Mouse (Mus musculus): ENCODE results near the gene Cables2.

Gene Cables2

GRCm38 (mm10) chr2:180273394-180274244, at the start of gene Cables2:
TSS of gene Cables2 (minus strand) at chr2:180273496.
- DNase-seq (ENCODE audit: low read depth, low spot score): peak; percentile 96

- DNase-seq (ENCODE audit: low read depth, low spot score): no peak
Observed at GRCm38 (mm10) chr2:180322674-180323355, 49.5 kb upstream of the Cables2 start.

- DNase-seq (ENCODE audit: low read depth, low spot score): no peak
Observed at GRCm38 (mm10) chr2:180320216-180320615, 46.9 kb upstream of the Cables2 start.

- no peak for DNase-seq (ENCODE audit: low read depth, low spot score)
Observed at GRCm38 (mm10) chr2:180317591-180317990, 44.3 kb upstream of the Cables2 start.

- DNase-seq (ENCODE audit: low read depth, low spot score): no peak
Observed at GRCm38 (mm10) chr2:180314292-180314691, 41.0 kb upstream of the Cables2 start.

GRCm38 (mm10) chr2:180311147-180311546, 37.9 kb upstream of the Cables2 start:
- no peak for DNase-seq (ENCODE audit: low read depth, low spot score)

- DNase-seq (ENCODE audit: low read depth, low spot score): no peak
Observed at GRCm38 (mm10) chr2:180307680-180308079, 34.4 kb upstream of the Cables2 start.

- DNase-seq (ENCODE audit: low read depth, low spot score): no peak
Observed at GRCm38 (mm10) chr2:180306423-180307168, 33.3 kb upstream of the Cables2 start.

GRCm38 (mm10) chr2:180306009-180306408, 32.7 kb upstream of the Cables2 start:
- DNase-seq (ENCODE audit: low read depth, low spot score): no peak

GRCm38 (mm10) chr2:180305490-180305889, 32.2 kb upstream of the Cables2 start:
- DNase-seq (ENCODE audit: low read depth, low spot score): no peak

GRCm38 (mm10) chr2:180304554-180304953, 31.3 kb upstream of the Cables2 start:
- DNase-seq (ENCODE audit: low read depth, low spot score): no peak

GRCm38 (mm10) chr2:180303468-180303867, 30.2 kb upstream of the Cables2 start:
- DNase-seq (ENCODE audit: low read depth, low spot score): no peak

GRCm38 (mm10) chr2:180302201-180302600, 28.9 kb upstream of the Cables2 start:
- no peak for DNase-seq (ENCODE audit: low read depth, low spot score)

- no peak for DNase-seq (ENCODE audit: low read depth, low spot score)
Observed at GRCm38 (mm10) chr2:180300771-180301170, 27.5 kb upstream of the Cables2 start.

GRCm38 (mm10) chr2:180300252-180300651, 27.0 kb upstream of the Cables2 start:
- no peak for DNase-seq (ENCODE audit: low read depth, low spot score)

GRCm38 (mm10) chr2:180292906-180293305, 19.6 kb upstream of the Cables2 start:
- no peak for DNase-seq (ENCODE audit: low read depth, low spot score)

GRCm38 (mm10) chr2:180292026-180292425, 18.7 kb upstream of the Cables2 start:
- DNase-seq (ENCODE audit: low read depth, low spot score): no peak

- DNase-seq (ENCODE audit: low read depth, low spot score): no peak
Observed at GRCm38 (mm10) chr2:180291566-180291965, 18.3 kb upstream of the Cables2 start.

- no peak for DNase-seq (ENCODE audit: low read depth, low spot score)
Observed at GRCm38 (mm10) chr2:180290503-180290902, 17.2 kb upstream of the Cables2 start.

- DNase-seq (ENCODE audit: low read depth, low spot score): peak; percentile 49
Observed at GRCm38 (mm10) chr2:180289440-180290108, 16.3 kb upstream of the Cables2 start, which contains the start of gene Rbbp8nl. TSS of gene Rbbp8nl (minus strand) at chr2:180289879.

GRCm38 (mm10) chr2:180288966-180289365, 15.7 kb upstream of the Cables2 start:
- DNase-seq (ENCODE audit: low read depth, low spot score): no peak
